Mouse (Mus musculus) liver, embryonic 13.5 days (tissue): Measurements from ENCODE around the gene Cyb561. TPM values are rescaled to one million over a fixed set of nuclear protein-coding genes. Genes with fewer than 3 reads are reported as not detected.

Experiments used
- ATAC-seq: fragments of 200-750 bp; cut with Nextera tagmentation; 2 replicates; pipeline ENCODE4 v1.8.0; 2017; ENCODE audit warnings: low read depth, mild to moderate bottlenecking, moderate number of reproducible peaks, moderate library complexity
- DNase-seq: peaks from one replicate; pipeline ENCODE4 v3.0.0; 2022
- H3K27ac ChIP-seq: fragments of 300-500 bp; sonication (generic); 2 replicates; pipeline ENCODE4 v1.5.1; 2015; ENCODE audit warnings: moderate library complexity, mild to moderate bottlenecking, inconsistent platforms
- H3K27me3 ChIP-seq: fragments of 300-500 bp; sonication (generic); 2 replicates; pipeline ENCODE4 v1.6.1; 2015; ENCODE audit warnings: mild to moderate bottlenecking, inconsistent platforms
- H3K36me3 ChIP-seq: fragments of 300-500 bp; sonication (generic); 2 replicates; pipeline ENCODE4 v1.6.1; 2015; ENCODE audit warnings: mild to moderate bottlenecking, inconsistent platforms
- H3K4me1 ChIP-seq: fragments of 300-500 bp; sonication (generic); replicated peaks from 2 replicates; pipeline ENCODE4 v1.6.1; 2015; ENCODE audit warnings: inconsistent platforms
- H3K4me2 ChIP-seq: fragments of 300-500 bp; sonication (generic); 2 replicates; pipeline ENCODE4 v1.6.1; 2015; ENCODE audit warnings: inconsistent platforms, mild to moderate bottlenecking, moderate library complexity
- H3K4me3 ChIP-seq: fragments of 300-500 bp; sonication (generic); replicated peaks from 2 replicates; pipeline ENCODE4 v1.5.1; 2015; ENCODE audit warnings: mild to moderate bottlenecking, inconsistent platforms
- H3K9ac ChIP-seq: fragments of 300-500 bp; sonication (generic); 2 replicates; pipeline ENCODE4 v1.6.1; 2015; ENCODE audit warnings: mild to moderate bottlenecking, inconsistent platforms
- H3K9me3 ChIP-seq: fragments of 300-500 bp; sonication (generic); replicated peaks from 2 replicates; pipeline ENCODE4 v1.6.1; 2016; ENCODE audit warnings: inconsistent platforms
- WGBS: fragments of 180-500 bp; shearing (Covaris S2); methylation state at CpG from one replicate; pipeline ENCODE4 v1.1.7; 2015; ENCODE audit not compliant: insufficient replicate concordance; 5-methylcytosine and 5-hydroxymethylcytosine counted together
- polyA plus RNA-seq: library from polyadenylated mRNA; unstranded; fragments of >200 nt; fragmentation: Nextera tagmentation; extraction: Ambion mirVana; gene quantifications from 2 replicates; pipeline ENCODE4 v1.2.1, GENCODE M21; 2015

Cyb561 gene
- polyA plus RNA-seq, 1 experiment from 2014 or later, result 1.9 TPM

- ATAC-seq (no peak), DNase-seq (no peak)
- Histone ChIP-seq H3K27me3 (no peaks in the 10 kb centered on the region), H3K9ac (no peak overlapping the region), H3K36me3 (no peaks in the 10 kb centered on the region), H3K9me3 (no peaks in the 10 kb centered on the region), H3K4me1 (peaks cover 10% of the 10 kb centered on the region), H3K27ac (no peak overlapping the region), H3K4me2 (no peak overlapping the region), H3K4me3 (no peak overlapping the region)
- WGBS, result 42% methylated on average over 1 of the region's 1 CpGs
These were observed 65.9 kb downstream of the Cyb561 start for GRCm38 (mm10) chr11:105887281-105887680.

GRCm38 (mm10) chr11:105885558-105885957, 67.6 kb downstream of the Cyb561 start:
- Histone ChIP-seq H3K4me2 (no peak overlapping the region), H3K27ac (no peak overlapping the region), H3K9me3 (no peaks in the 10 kb centered on the region), H3K4me3 (no peak overlapping the region), H3K27me3 (no peaks in the 10 kb centered on the region), H3K4me1 (peaks cover 10% of the 10 kb centered on the region), H3K9ac (no peak overlapping the region), H3K36me3 (no peaks in the 10 kb centered on the region)
- WGBS, result 14% methylated on average over 1 of the region's 1 CpGs
- ATAC-seq, result peak; percentile 67
- no peak for DNase-seq

Other genes starting within 250 kb of the Cyb561 start
- gene Ace, start 14.6 kb upstream of the Cyb561 start, polyA plus RNA-seq, result 0.02 and 0.05 TPM in 2 replicates
- not detected in 2 replicates for gene Ace3, start 41.3 kb upstream of the Cyb561 start, polyA plus RNA-seq
- gene Kcnh6, start 54.8 kb upstream of the Cyb561 start, polyA plus RNA-seq, result 0.03 TPM in 1 of 2 replicates, not detected in the other
- gene Dcaf7, start 83.5 kb upstream of the Cyb561 start, polyA plus RNA-seq, result 25.3 and 29.4 TPM in 2 replicates
- gene Taco1, start 112.7 kb upstream of the Cyb561 start, polyA plus RNA-seq, result 8.1 and 8.3 TPM in 2 replicates
- gene Map3k3, start 131.3 kb upstream of the Cyb561 start, polyA plus RNA-seq, result 4.5 and 4.8 TPM in 2 replicates
- gene Gm10840, start 207.5 kb upstream of the Cyb561 start, polyA plus RNA-seq, result not detected in 2 replicates
- 82.2 and 87.8 TPM in 2 replicates for gene Limd2, start 207.5 kb upstream of the Cyb561 start, polyA plus RNA-seq
- gene Strada, start 248.8 kb upstream of the Cyb561 start, polyA plus RNA-seq, result 9.4 and 10.5 TPM in 2 replicates